Mouse (Mus musculus) heart, postnatal 25 days (tissue): ENCODE data around the gene Gm49711. TPM values are rescaled to one million over a fixed set of nuclear protein-coding genes. Genes with fewer than 3 reads are reported as not detected.
A peak's percentile ranks its signal among the peaks of the same experiment; 100 is the strongest.
"Not testable (repeated sequence)": the region's sequence is repeated elsewhere in the genome, so short reads cannot be mapped to it uniquely, and the experiment has no call there.

ENCODE experiments used
- DNase-seq: peaks from one replicate; pipeline ENCODE4 v3.0.0; 2022; ENCODE audit warnings: low spot score
- intact Hi-C: fragments of 180-260 bp; cut with DNase I; formaldehyde crosslinking; loops from one replicate; pipeline ENCODE4 v1.15.1; 2025
- total RNA-seq, 2 experiments: library from RNA; stranded (reverse); gene quantifications; 2 replicates each; pipeline ENCODE4 v1.2.3; 2021

The Gm49711 gene
- total RNA-seq, 2 experiments from 2014 or later = not detected

DNA sequence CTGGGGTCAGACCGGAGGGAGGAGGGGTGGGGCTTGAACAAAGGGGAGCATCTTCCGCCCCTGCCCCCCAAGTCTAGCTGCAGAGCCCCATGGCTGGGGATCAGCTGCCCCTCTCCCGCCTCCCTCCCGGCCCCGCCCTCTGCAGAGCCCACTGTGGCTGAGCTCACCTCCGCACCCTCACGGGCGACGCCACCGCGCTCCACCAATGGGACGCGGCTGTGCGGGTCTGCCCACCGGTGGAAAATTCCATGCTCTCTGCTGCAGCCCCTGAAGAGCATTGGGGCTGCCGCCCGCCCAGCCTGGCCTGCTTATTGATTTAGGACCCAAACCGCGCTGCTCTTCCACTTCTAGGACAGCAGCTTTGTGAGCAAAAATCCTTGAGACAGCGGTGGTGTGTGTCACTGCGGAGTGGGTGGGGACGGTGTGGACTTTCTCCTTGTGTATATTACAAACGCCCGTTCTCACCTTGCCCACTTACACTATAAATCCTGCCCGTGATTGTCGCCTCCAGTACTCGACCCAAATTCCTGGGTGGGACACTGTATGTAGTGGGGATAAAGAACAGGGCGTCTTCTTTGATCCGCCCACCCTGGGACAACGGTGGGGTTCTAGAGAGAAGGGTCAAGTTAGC lies 100.5 kb downstream of the Gm49711 start:
- DNase-seq = peak; percentile 28
- intact Hi-C loops = no loop called here

GRCm38 (mm10) chr16:92159114-92159513 lies 101.0 kb downstream of the Gm49711 start:
- intact Hi-C loops = no loop called here

DNA sequence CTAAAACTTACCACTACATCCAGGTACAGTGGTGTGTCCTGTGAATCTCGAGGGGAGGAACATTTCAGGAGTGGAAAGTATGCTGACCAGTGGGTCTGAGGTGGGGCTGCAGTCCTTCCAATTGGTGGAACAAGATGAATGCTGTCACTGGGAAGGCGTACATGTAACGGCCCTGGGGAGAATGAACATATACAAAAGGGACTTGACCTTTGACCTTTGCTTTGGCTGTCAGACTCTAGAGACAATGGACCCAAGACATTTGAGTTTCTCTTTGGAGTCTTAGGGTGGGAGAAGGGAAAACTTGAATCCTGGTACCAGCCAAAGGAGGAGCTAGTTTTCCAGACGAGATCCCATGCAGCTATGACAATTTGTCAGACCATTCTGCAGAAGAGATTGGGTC lies 104.2 kb downstream of the Gm49711 start:
- DNase-seq = no peak
- intact Hi-C loops = no loop called here

More at GRCm38 (mm10) chr16:92159114-92159513, 101.0 kb downstream of the Gm49711 start:
- DNase-seq = no peak

DNA sequence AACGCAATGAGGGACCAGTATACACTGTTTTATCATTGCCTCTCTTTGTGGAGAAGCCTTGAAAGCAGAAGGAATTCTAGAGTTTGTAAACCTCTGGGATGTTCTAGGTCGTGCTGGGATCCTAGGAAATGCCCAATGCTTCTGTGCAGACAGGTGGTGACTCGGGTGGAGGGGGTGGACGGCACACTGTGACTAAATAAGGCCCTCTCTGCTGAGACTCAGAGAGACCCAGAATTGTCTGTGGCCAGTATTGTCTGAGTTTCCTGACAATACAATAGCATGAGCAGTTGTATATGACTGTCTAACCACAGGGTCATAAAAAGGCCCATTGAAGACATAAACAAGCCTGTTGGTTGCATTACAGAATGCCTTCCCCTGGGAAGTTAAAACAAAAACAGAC lies 105.4 kb downstream of the Gm49711 start:
- no peak for DNase-seq
- intact Hi-C loops = no loop called here

DNA sequence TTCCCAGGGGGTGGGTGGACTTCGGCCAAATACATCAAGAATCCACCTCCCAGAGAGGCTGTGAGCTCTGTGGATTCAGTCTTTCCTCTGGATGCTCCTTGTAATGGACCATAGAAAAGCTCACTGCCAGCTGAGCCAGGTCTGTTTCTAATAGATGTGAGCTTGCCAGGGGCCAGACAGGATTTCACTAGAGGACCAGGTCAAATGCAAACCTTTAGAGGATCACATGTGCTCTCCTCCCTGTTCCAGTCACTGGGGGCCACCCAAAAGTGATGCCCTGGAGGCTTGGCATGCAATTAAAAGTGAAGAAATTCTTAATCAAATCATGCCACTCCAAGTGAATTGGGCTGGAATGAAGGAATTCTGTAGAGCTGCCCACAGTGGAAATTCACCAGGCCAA lies 117.9 kb downstream of the Gm49711 start:
- no peak for DNase-seq
- intact Hi-C loops = loop anchor here (5.0 kb wide), 1 partner anchor 239 kb away; no protein-coding TSS in a partner anchor

GRCm38 (mm10) chr16:92177718-92178117 lies 119.6 kb downstream of the Gm49711 start:
- intact Hi-C loops = loop anchor here (5.0 kb wide), 1 partner anchor 240 kb away; no protein-coding TSS in a partner anchor
- DNase-seq = no peak

- intact Hi-C loops = loop anchor here (5.0 kb wide), 1 partner anchor 242 kb away; no protein-coding TSS in a partner anchor
- no peak for DNase-seq
These were observed 121.2 kb downstream of the Gm49711 start for GRCm38 (mm10) chr16:92179306-92179705.

DNA sequence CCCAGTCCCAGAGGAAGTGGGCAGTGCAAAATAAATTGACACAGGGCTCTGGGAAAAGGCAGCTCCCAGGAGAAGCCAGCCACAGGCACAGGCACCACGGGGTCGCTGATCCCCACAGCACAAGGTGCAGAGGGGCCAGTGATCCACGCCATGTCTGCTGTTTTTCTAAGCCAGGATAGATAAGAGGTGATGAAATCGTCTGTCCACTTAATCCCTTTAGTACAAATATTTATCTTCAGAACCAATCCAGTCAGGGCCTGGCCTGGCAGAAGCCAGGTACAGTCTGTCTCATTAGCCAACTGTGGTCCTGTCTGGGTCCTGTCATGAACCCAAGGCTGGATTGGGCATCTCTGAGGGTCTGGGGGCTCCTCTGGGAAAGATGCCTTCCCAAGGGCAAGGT lies 125.4 kb downstream of the Gm49711 start:
- DNase-seq = no peak
- intact Hi-C loops = no loop called here

DNA sequence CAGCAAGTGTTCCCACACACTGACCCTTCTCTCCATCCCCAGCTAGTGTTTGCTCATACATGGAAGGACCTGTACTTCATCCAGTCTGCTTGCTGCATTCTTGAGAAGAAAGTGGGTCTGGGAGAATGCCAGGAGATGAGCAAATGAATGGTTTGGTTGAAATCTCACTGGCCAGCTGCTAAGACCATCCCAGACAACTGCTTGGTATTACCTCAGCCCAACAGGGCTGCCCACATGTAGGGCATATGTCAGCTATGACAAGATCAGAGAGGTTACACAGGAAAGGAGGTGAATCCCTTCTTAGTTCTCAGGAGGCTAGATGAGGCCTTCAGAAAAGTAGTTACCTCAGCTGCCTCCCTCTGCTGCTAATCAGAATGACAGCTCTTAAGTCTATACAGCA lies 132.5 kb downstream of the Gm49711 start:
- intact Hi-C loops = no loop called here
- DNase-seq = no peak

- intact Hi-C loops = no loop called here
- no peak for DNase-seq
These were observed 137.0 kb downstream of the Gm49711 start for GRCm38 (mm10) chr16:92195094-92195493.

GRCm38 (mm10) chr16:92196741-92197331 lies 138.7 kb downstream of the Gm49711 start:
- intact Hi-C loops = no loop called here
- no peak for DNase-seq

DNA sequence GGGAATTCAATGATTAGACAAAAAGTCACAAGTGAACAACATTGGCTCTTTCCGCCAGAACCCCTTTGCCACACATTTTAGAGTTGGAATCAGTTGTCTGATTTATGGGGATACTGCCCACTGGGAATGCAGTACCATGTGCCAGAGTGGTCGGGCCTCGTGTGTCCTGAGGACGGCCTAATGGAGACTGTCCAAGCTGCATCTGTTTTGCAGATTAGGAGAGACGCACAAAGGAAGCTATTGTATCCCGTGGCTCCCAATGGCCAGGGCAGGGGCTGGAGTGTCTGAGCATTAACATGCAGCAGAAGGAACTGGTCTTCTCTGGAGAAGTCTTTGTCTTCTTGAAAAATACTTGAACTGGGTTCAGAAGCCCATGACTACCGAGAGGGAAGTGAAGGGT lies 142.5 kb downstream of the Gm49711 start:
- DNase-seq = peak; percentile 10
- intact Hi-C loops = no loop called here

GRCm38 (mm10) chr16:92203599-92203998 lies 145.5 kb downstream of the Gm49711 start:
- no peak for DNase-seq
- intact Hi-C loops = no loop called here

- DNase-seq = no peak
- intact Hi-C loops = no loop called here
These were observed 151.2 kb downstream of the Gm49711 start for GRCm38 (mm10) chr16:92209291-92209781.

DNA sequence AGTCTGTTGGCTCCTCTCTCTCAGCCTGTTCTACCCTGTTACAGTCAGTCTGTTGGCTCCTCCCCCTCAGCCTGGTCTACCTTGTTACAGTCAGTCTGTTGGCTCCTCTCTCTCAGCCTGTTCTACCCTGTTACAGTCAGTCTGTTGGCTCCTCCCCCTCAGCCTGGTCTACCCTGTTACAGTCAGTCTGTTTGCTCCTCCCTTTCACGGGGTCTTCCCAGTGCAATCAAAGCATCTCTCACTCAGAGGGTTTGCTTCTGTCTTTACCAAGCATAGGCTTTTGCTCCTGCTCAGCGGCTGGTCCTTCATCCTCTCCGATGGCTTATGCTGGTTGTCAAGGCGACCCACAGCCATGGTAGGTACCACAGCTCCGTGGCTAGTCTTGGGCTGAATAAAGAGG lies 152.2 kb downstream of the Gm49711 start:
- DNase-seq, intact Hi-C loops: not testable (repeated sequence)

DNA sequence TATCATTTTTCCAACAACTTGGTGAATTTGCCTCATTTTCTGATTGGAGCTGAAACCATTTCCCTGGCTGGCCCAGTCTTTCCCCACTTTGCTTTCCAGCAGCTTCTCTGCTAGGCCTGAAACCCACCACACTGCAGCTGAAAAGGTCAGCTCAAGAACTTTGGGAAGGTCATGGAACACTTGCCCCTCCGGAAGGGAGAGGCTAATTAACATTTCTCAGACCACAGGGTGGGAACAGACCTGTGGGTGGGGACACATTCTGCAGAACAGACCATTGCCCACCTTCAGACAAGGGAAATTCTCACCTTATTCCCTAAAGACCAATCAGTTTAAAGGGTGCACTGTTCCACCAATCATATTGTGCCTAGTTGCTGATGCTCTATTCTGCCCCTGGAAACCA lies 155.8 kb downstream of the Gm49711 start:
- intact Hi-C loops, DNase-seq: not testable (repeated sequence)

GRCm38 (mm10) chr16:92215599-92216390 lies 157.7 kb downstream of the Gm49711 start:
- intact Hi-C loops = no loop called here
- DNase-seq = peak; percentile 8

DNA sequence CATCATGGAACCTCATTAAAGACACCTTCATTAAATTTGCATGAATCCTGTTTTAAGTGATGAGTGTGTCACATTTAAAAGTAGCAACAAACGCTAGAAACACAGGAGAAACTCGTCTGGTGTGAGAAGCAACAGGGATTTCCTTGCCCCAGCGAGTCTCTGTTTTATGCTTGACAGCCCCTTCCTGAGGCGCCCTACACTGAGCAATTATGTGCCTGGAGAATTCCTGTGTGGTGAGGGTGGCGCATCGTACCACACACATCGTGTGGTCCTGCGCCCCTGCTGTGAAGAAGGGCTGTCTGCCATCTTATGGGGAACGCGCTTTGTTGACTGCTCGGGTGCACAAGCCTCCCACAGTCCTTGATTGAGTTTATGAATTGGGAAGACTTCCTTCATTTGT lies 162.6 kb downstream of the Gm49711 start:
- intact Hi-C loops = no loop called here
- no peak for DNase-seq

DNA sequence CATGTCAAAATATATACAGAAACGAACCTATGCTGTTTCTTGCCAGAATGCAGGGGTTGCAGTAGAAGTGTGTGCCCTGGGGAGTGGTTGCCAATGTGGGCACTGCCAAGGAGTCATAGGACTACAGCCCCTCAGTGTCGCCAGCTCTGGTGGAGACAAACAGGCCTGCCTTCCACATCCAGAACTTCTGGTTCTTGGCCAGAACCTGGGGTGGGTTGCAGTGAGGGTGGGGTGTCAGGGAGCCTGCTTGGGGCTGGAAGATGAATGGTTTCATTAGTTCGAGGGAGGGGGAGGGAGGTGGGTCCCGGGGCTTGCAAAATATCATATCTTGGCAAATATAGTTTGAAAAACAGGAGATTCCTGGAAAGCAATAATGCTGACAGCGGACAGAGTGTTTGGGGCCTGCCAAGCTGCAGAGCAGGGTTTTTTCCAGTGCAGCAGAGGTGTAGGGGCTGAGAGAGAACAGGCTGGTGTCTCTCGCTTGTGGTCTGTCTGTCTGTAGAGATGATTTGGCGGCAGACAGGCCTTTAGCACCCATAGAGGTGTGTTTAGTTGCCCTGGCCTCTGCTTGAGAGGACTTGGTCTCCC lies 170.3 kb downstream of the Gm49711 start:
- no peak for DNase-seq
- intact Hi-C loops = no loop called here

DNA sequence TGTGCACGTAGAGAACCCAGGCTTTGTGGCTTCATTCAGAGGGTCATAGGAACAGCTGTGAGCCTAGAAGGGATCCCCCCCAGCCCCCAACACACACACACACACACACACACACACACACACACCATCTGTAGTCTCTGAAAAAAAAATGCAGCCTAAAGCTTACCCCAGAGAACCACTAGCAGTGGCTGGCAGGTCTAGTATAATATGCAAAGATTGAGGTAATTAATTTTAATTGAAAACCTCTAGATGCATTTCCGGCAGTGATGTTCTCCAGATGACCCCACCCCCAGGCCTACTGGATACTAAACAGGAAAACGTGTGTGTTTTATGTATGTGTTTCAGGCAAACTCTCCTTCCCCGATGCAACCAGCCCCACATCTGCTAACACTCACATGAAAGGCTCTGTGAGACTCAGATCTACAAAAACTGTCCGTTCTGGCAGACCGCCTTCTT lies 172.4 kb downstream of the Gm49711 start:
- DNase-seq = no peak
- intact Hi-C loops = no loop called here
